Mouse (Mus musculus) hindbrain, embryonic 12.5 days (tissue): ENCODE results near the gene C1qtnf3. TPM values are rescaled to one million over a fixed set of nuclear protein-coding genes. Genes with fewer than 3 reads are reported as not detected.
"Not testable (repeated sequence)": the region's sequence is repeated elsewhere in the genome, so short reads cannot be mapped to it uniquely, and the experiment has no call there.

Experiments
- ATAC-seq: fragments of 200-750 bp; cut with Nextera tagmentation; 2 replicates; pipeline ENCODE4 v1.8.0; 2017; ENCODE audit warnings: moderate TSS enrichment; ENCODE audit not compliant: low FRiP score
- H3K27ac ChIP-seq: fragments of 300-500 bp; sonication (generic); 2 replicates; pipeline ENCODE4 v1.5.1; 2016; ENCODE audit warnings: mild to moderate bottlenecking
- H3K27me3 ChIP-seq: fragments of 300-500 bp; sonication (generic); 2 replicates; pipeline ENCODE4 v1.6.1; 2016; ENCODE audit warnings: mild to moderate bottlenecking
- H3K36me3 ChIP-seq: fragments of 300-500 bp; sonication (generic); 2 replicates; pipeline ENCODE4 v1.6.1; 2016; ENCODE audit warnings: mild to moderate bottlenecking
- H3K4me1 ChIP-seq: fragments of 300-500 bp; sonication (generic); 2 replicates; pipeline ENCODE4 v1.6.1; 2016
- H3K4me2 ChIP-seq: fragments of 300-500 bp; sonication (generic); replicated peaks from 2 replicates; pipeline ENCODE4 v1.6.1; 2016; ENCODE audit warnings: mild to moderate bottlenecking
- H3K4me3 ChIP-seq: fragments of 300-500 bp; sonication (generic); 2 replicates; pipeline ENCODE4 v1.5.1; 2016; ENCODE audit warnings: mild to moderate bottlenecking
- H3K9ac ChIP-seq: fragments of 300-500 bp; sonication (generic); 2 replicates; pipeline ENCODE4 v1.6.1; 2016; ENCODE audit warnings: mild to moderate bottlenecking, moderate library complexity
- H3K9me3 ChIP-seq: fragments of 300-500 bp; sonication (generic); replicated peaks from 2 replicates; pipeline ENCODE4 v1.6.1; 2016; ENCODE audit warnings: mild to moderate bottlenecking
- WGBS: fragments of 180-500 bp; shearing (Covaris S2); methylation state at CpG from one replicate; pipeline ENCODE4 v1.1.7; 2016; 5-methylcytosine and 5-hydroxymethylcytosine counted together
- polyA plus RNA-seq: library from polyadenylated mRNA; unstranded; fragments of >200 nt; fragmentation: Nextera tagmentation; extraction: Ambion mirVana; gene quantifications from 2 replicates; pipeline ENCODE4 v1.2.1, GENCODE M21; 2016

The C1qtnf3 gene
- polyA plus RNA-seq, 1 experiment from 2014 or later: 18.5 TPM

- H3K4me2 ChIP-seq: no peak overlapping the region
- ATAC-seq: no peak
- no peak overlapping the region for H3K4me3 ChIP-seq
- 74% methylated on average over 3 of the region's 3 CpGs for WGBS
- H3K27ac ChIP-seq: no peak overlapping the region
- H3K9me3 ChIP-seq: no peaks in the 10 kb centered on the region
- no peaks in the 10 kb centered on the region for H3K27me3 ChIP-seq
- H3K4me1 ChIP-seq: no peaks in the 10 kb centered on the region
- no peak overlapping the region for H3K9ac ChIP-seq
- H3K36me3 ChIP-seq: no peaks in the 10 kb centered on the region
Observed at GRCm38 (mm10) chr15:10969439-10969838, 17.3 kb downstream of the C1qtnf3 start.

GRCm38 (mm10) chr15:10970777-10971176, 18.6 kb downstream of the C1qtnf3 start:
- no peak overlapping the region for H3K4me3 ChIP-seq
- no peak for ATAC-seq
- no peak overlapping the region for H3K27ac ChIP-seq
- no peaks in the 10 kb centered on the region for H3K36me3 ChIP-seq
- no peaks in the 10 kb centered on the region for H3K4me1 ChIP-seq
- H3K9ac ChIP-seq: no peak overlapping the region
- no peaks in the 10 kb centered on the region for H3K27me3 ChIP-seq
- H3K4me2 ChIP-seq: no peak overlapping the region
- H3K9me3 ChIP-seq: no peaks in the 10 kb centered on the region
- WGBS: 89% methylated on average over 5 of the region's 5 CpGs

- H3K36me3 ChIP-seq: no peaks in the 10 kb centered on the region
- H3K4me3 ChIP-seq: no peak overlapping the region
- H3K4me2 ChIP-seq: no peak overlapping the region
- ATAC-seq: no peak
- peaks cover under 1% of the 10 kb centered on the region; the same call in 1 of the 2 replicates for H3K4me1 ChIP-seq
- H3K27ac ChIP-seq: no peak overlapping the region
- H3K27me3 ChIP-seq: no peaks in the 10 kb centered on the region
- H3K9me3 ChIP-seq: no peaks in the 10 kb centered on the region
- no peak overlapping the region for H3K9ac ChIP-seq
Observed at GRCm38 (mm10) chr15:10977151-10977550, 25.0 kb downstream of the C1qtnf3 start.

GRCm38 (mm10) chr15:10980712-10981111, 28.6 kb downstream of the C1qtnf3 start:
- no peak overlapping the region for H3K9ac ChIP-seq
- no peak for ATAC-seq

GRCm38 (mm10) chr15:10981377-10982063, 29.4 kb downstream of the C1qtnf3 start, which contains the start of gene Amacr:
Gene Amacr, plus strand, starts transcription at chr15:10981756.
- peak within 1 kb of the TSS; percentile 65 for H3K4me3 ChIP-seq
- WGBS: under 1% methylated on average over 52 of the region's 52 CpGs
- no peaks in the 10 kb centered on the region for H3K36me3 ChIP-seq
- H3K27me3 ChIP-seq: no peaks in the 10 kb centered on the region
- peak; percentile 99 for ATAC-seq
- H3K9ac ChIP-seq: peak within 1 kb of the TSS; percentile 70
- H3K4me2 ChIP-seq: peak within 1 kb of the TSS; percentile 55
- peak within 1 kb of the TSS; percentile 90 for H3K27ac ChIP-seq
- peaks cover 2% of the 10 kb centered on the region; the same call in 1 of the 2 replicates for H3K4me1 ChIP-seq
- no peaks in the 10 kb centered on the region for H3K9me3 ChIP-seq

More at GRCm38 (mm10) chr15:10980712-10981111, 28.6 kb downstream of the C1qtnf3 start:
- H3K4me3 ChIP-seq: no peak overlapping the region
- no peak overlapping the region for H3K27ac ChIP-seq
- no peaks in the 10 kb centered on the region for H3K36me3 ChIP-seq
- peak overlapping the region; percentile 55; the same call in 1 of the 2 replicates for H3K4me2 ChIP-seq
- H3K27me3 ChIP-seq: no peaks in the 10 kb centered on the region
- H3K9me3 ChIP-seq: no peaks in the 10 kb centered on the region
- H3K4me1 ChIP-seq: peaks cover 2% of the 10 kb centered on the region; the same call in 1 of the 2 replicates
- 62% methylated on average over 2 of the region's 2 CpGs for WGBS

GRCm38 (mm10) chr15:10982064-10982435, 29.9 kb downstream of the C1qtnf3 start:
- peak; percentile 63 for ATAC-seq
- Histone ChIP-seq H3K4me3 (peak overlapping the region; percentile 65), H3K27ac (peak overlapping the region; percentile 90), H3K9me3 (no peaks in the 10 kb centered on the region), H3K4me2 (peak overlapping the region; percentile 55), H3K27me3 (no peaks in the 10 kb centered on the region), H3K9ac (peak overlapping the region; percentile 70), H3K4me1 (peaks cover 2% of the 10 kb centered on the region; the same call in 1 of the 2 replicates), H3K36me3 (no peaks in the 10 kb centered on the region)
- WGBS: 8% methylated on average over 6 of the region's 6 CpGs

- Histone ChIP-seq H3K9ac (no peak overlapping the region), H3K27me3 (no peaks in the 10 kb centered on the region), H3K4me2 (no peak overlapping the region), H3K27ac (no peak overlapping the region), H3K36me3 (0 out of 2 replicates have a peak, but pooled peaks cover 6% of the 10 kb centered on the region), H3K4me3 (no peak overlapping the region), H3K4me1 (peaks cover 2% of the 10 kb centered on the region; the same call in 1 of the 2 replicates), H3K9me3 (no peaks in the 10 kb centered on the region)
- WGBS: 82% methylated on average over 6 of the region's 6 CpGs
- ATAC-seq: no peak
Observed at GRCm38 (mm10) chr15:10985756-10986155, 33.6 kb downstream of the C1qtnf3 start.

GRCm38 (mm10) chr15:10986477-10986876, 34.3 kb downstream of the C1qtnf3 start:
- not testable (repeated sequence) for H3K36me3 ChIP-seq, H3K4me2 ChIP-seq, H3K9ac ChIP-seq, ATAC-seq, H3K27me3 ChIP-seq, H3K4me1 ChIP-seq, H3K27ac ChIP-seq, H3K4me3 ChIP-seq, H3K9me3 ChIP-seq
- 69% methylated on average over 2 of the region's 2 CpGs for WGBS

GRCm38 (mm10) chr15:10990411-10990810, 38.3 kb downstream of the C1qtnf3 start:
- H3K9ac ChIP-seq: no peak overlapping the region
- H3K9me3 ChIP-seq: no peaks in the 10 kb centered on the region
- H3K4me3 ChIP-seq: no peak overlapping the region
- no peaks in the 10 kb centered on the region for H3K27me3 ChIP-seq
- ATAC-seq: no peak
- no peaks in the 10 kb centered on the region for H3K4me1 ChIP-seq
- H3K36me3 ChIP-seq: peaks cover 6% of the 10 kb centered on the region; the same call in 1 of the 2 replicates
- no peak overlapping the region for H3K27ac ChIP-seq
- 52% methylated on average over 2 of the region's 2 CpGs for WGBS
- no peak overlapping the region for H3K4me2 ChIP-seq

- Histone ChIP-seq H3K36me3 (peaks cover 6% of the 10 kb centered on the region; the same call in 1 of the 2 replicates), H3K27ac (no peak overlapping the region), H3K27me3 (no peaks in the 10 kb centered on the region), H3K9ac (no peak overlapping the region), H3K4me3 (no peak overlapping the region), H3K4me2 (no peak overlapping the region), H3K4me1 (no peaks in the 10 kb centered on the region), H3K9me3 (no peaks in the 10 kb centered on the region)
- ATAC-seq: no peak
- 96% methylated on average over 1 of the region's 1 CpGs for WGBS
Observed at GRCm38 (mm10) chr15:10991566-10991965, 39.4 kb downstream of the C1qtnf3 start.

- H3K4me2 ChIP-seq: no peak overlapping the region
- H3K36me3 ChIP-seq: no peaks in the 10 kb centered on the region; the same call in 1 of the 2 replicates
- no peaks in the 10 kb centered on the region for H3K9me3 ChIP-seq
- H3K27me3 ChIP-seq: no peaks in the 10 kb centered on the region
- no peak for ATAC-seq
- WGBS: 54% methylated on average over 5 of the region's 5 CpGs
- no peak overlapping the region for H3K4me3 ChIP-seq
- no peak overlapping the region for H3K9ac ChIP-seq
- H3K27ac ChIP-seq: no peak overlapping the region
- H3K4me1 ChIP-seq: no peaks in the 10 kb centered on the region
Observed at GRCm38 (mm10) chr15:10999832-11000231, 47.7 kb downstream of the C1qtnf3 start.

GRCm38 (mm10) chr15:11000421-11000820, 48.3 kb downstream of the C1qtnf3 start, which contains the start of gene Slc45a2:
Gene Slc45a2, plus strand, starts transcription at chr15:11000721.
- no peaks in the 10 kb centered on the region for H3K9me3 ChIP-seq
- H3K4me3 ChIP-seq: no peak within 1 kb of the TSS
- H3K4me2 ChIP-seq: no peak within 1 kb of the TSS
- ATAC-seq: no peak
- H3K4me1 ChIP-seq: no peaks in the 10 kb centered on the region
- 64% methylated on average over 7 of the region's 7 CpGs for WGBS
- H3K9ac ChIP-seq: no peak within 1 kb of the TSS
- H3K27me3 ChIP-seq: no peaks in the 10 kb centered on the region
- no peaks in the 10 kb centered on the region for H3K36me3 ChIP-seq
- no peak within 1 kb of the TSS for H3K27ac ChIP-seq

GRCm38 (mm10) chr15:11003791-11004190, 51.7 kb downstream of the C1qtnf3 start:
- no peaks in the 10 kb centered on the region for H3K4me1 ChIP-seq
- 84% methylated on average over 4 of the region's 4 CpGs for WGBS
- H3K4me2 ChIP-seq: no peak overlapping the region
- H3K9me3 ChIP-seq: no peaks in the 10 kb centered on the region
- H3K36me3 ChIP-seq: no peaks in the 10 kb centered on the region
- no peak for ATAC-seq
- no peak overlapping the region for H3K9ac ChIP-seq
- H3K27me3 ChIP-seq: no peaks in the 10 kb centered on the region
- no peak overlapping the region for H3K27ac ChIP-seq
- no peak overlapping the region for H3K4me3 ChIP-seq
